Mouse (Mus musculus) embryo, embryonic 11.5 days (tissue): ENCODE results near the gene Bola1.
"Not testable (repeated sequence)": the region's sequence is repeated elsewhere in the genome, so short reads cannot be mapped to it uniquely, and the experiment has no call there.

Source experiments
- DNase-seq: peaks from one replicate; pipeline ENCODE4 v3.0.0-alpha.2; 2012; ENCODE audit warnings: low read depth, low spot score

The Bola1 gene

GRCm38 (mm10) chr3:96180727-96181477, 38.6 kb downstream of the Bola1 start, which contains the start of gene Sv2a:
Sv2a (plus strand) TSS chr3:96181151.
- DNase-seq: no peak

DNA sequence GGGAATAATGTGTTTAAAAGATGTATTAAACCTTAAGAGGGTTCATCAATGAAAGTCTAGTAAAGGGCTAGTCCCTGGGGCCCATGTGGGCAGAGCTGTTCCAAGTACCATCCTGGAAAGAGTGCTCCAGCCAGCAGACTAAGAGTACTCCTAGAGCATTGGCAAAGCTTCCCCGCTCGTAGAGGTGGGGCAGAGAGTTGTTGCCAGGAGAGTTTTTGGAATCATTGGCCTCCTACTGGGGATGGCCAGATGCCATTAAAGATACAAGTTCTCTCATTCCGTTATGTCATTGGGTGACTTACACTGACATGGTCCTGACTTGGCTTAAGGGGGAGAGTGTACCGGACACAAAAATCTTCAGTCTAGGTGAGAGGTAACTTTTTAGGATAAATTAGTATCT, 40.0 kb downstream of the Bola1 start:
- no peak for DNase-seq

- no peak for DNase-seq
Measured at GRCm38 (mm10) chr3:96178902-96179301, 40.6 kb downstream of the Bola1 start.

- DNase-seq: no peak
Measured at GRCm38 (mm10) chr3:96178427-96178826, 41.1 kb downstream of the Bola1 start.

DNA sequence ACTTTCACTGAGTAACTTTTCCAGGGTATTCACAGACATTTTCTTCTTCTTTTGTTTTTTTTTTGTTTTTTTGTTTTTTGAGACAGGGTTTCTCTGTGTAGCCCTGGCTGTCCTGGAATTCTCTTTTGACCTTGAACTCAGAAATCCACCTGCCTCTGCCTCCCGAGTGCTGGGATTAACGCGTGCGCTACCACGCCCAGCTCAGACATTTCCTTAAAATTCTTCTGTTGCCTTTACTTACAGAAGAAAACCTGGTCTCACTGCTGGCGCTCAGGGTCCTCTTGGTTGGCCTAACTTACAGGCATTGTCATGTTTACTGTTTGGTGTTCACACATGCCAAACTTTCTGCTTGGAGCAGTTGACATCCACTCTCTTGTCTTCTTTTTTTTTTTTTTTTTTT, 44.3 kb downstream of the Bola1 start:
- DNase-seq: no peak

- not testable (repeated sequence) for DNase-seq
Measured at GRCm38 (mm10) chr3:96174042-96174441, 45.5 kb downstream of the Bola1 start.

- no peak for DNase-seq
Measured at GRCm38 (mm10) chr3:96173185-96173584, 46.3 kb downstream of the Bola1 start.

GRCm38 (mm10) chr3:96172197-96173178, 47.0 kb downstream of the Bola1 start, which contains the start of gene Sf3b4:
Sf3b4 (plus strand) TSS chr3:96172332.
- peak; percentile 80 for DNase-seq

- no peak for DNase-seq
Measured at GRCm38 (mm10) chr3:96171583-96172196, 47.8 kb downstream of the Bola1 start.

GRCm38 (mm10) chr3:96170976-96171545, 48.4 kb downstream of the Bola1 start:
- DNase-seq: no peak

DNA sequence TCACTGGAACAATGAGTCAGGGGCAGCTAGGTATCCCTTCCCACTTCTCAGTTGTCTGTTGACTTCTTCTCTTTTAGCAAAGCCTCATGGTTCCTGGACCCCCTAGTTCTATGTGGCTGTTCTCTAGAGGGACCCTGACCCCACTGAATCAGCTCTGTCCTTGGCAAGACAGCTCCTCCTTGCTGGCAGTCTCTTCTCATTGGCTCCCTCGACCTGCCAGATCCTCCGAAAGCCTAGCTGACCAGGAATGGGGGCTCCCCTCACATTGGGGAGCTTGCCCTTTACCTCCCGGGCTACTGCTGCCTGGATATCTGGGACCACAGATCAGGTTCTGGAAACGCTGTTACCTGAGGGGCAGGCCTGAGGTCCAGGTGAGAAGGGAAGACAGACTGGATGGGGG, 49.2 kb downstream of the Bola1 start:
- no peak for DNase-seq

GRCm38 (mm10) chr3:96168466-96169158, 50.9 kb downstream of the Bola1 start:
- no peak for DNase-seq

DNA sequence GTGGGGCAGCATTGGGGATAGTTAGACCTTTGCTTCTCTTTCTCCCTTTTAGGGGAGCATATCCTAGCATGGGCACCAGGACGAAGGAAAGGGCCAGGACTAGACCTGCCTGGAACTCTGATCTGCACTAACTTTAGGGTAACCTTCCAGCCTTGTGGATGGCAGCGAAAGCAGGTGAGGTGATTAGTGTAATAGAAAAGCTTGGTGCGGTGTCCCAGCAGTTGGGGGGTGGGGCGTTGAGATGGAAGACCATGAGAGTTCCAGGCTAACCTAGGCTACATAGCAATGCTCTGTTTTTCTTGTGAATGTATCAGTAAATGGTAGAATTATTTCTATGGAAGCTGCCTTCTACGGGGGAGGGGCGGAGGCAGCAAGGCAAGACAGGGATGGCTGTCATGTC, 56.5 kb downstream of the Bola1 start:
- no peak for DNase-seq

- no peak for DNase-seq
Measured at GRCm38 (mm10) chr3:96161869-96162840, 57.4 kb downstream of the Bola1 start, which contains the start of gene Mtmr11. Mtmr11 (plus strand) TSS chr3:96162004.

DNA sequence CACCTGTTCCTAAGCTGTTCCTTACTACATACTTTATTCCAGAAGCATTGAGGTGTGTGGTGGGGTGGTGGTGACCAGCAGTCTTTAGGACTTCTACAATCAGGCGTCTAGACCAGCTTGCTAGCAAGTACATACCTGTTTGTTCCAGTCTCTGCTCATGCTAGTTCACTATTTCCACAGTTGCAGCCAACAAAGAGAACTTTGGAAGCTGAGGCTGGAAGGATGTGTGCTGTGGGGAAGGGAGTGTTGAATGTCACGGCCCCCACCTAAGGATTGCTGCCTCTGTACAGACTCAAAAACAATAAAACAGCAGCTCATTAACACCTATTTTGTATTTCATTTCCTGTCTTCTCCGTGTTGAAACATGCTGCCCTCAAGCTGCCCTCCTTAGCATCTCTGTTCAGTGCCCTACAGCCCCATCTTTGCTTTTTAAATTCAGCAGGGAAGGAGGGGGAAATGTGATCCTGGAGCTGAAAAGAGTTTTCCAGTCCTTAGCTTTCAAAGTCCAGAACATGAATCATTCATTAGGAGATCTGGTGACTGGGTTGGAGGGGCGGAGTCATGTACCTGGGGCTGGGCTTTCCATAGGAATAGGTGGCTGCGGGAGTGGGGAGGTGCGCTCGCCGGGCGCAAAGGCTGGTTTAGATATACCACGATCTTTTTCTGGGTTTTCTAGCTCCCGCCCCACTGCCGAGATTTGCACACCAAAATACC, 58.5 kb downstream of the Bola1 start:
- no peak for DNase-seq

DNA sequence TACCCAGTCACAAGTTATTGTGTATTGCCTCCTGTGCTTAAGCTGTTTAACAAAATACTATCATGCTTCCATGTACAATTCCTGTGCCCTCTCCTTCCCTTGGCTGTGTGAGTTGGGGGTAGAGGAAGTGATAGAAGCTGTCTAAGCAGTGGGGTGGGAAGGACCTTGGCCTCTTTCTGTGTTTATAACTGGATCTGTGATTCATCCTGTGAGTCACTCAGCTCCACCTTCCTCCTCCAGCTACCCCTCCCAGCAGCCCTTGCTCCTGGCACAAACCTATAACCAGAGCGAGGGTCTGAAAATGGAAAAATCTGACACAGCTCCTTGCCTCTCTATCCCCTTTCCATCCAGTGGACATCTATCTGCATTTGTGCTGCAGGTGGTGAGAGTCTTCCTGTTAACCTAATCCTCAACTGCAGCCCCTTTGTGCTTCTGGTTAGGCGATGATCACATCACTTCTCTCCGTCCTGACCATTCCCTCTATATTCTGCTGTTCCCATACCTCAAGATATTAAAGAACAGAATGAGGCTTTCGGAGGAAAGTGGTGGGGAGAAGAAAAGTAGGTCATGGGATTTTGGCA, 59.2 kb downstream of the Bola1 start:
- no peak for DNase-seq

DNA sequence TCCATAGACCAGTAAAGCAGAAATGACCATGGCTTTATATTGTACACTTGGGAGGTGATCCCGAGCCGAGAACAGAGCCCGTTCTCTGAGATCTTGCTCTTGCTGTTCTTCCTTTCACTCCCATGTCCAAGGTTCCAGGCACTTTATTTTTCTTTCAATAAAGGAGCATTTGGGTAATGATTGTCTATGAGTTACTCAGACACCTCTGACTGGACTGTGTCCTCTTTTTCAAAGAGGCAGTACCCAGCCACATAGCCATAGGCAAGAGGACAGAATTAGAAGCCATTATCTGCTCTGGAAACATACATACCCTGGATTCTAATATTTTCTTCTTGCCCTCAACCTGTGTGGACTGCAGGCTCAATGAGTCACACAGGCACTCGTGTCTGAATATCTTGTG, 59.7 kb downstream of the Bola1 start:
- no peak for DNase-seq

DNA sequence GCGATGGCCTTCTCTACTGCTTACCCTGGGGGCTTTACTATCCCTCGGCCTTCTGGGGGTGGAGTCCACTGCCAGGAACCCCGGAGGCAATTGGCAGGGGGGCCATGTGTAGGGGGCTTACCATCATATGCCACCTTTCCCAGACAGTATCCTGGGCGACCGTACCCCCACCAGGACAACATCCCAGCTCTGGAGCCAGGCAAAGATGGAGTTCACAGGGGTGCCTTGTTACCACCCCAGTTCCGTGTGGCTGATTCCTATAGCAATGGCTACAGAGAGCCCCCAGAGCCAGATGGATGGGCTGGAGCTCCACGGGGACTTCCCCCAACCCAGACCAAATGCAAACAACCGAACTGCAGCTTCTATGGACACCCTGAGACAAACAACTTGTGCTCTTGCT, 64.0 kb downstream of the Bola1 start:
- DNase-seq: no peak

DNA sequence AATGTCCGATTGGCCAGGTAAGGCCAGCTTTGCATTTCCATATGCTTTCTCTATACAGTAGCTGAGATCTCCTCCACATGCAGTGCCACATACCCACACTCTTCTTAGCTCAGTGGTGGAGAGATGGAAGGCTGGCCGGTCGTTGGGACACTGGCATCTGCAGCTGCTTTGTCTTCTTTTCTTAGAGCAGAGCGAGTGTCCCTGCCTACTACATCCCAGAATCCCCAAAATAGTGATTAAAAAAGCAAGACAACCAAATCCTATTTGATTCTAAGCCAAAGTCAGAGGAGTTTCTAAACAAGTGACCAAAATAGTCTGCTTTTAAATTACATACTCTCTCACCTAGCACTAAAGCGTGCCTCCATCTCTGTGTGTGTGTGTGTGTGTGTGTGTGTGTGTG, 66.9 kb downstream of the Bola1 start:
- DNase-seq: no peak
